Mouse (Mus musculus): ENCODE data around the gene Socs4. TPM values are rescaled to one million over a fixed set of nuclear protein-coding genes. Genes with fewer than 3 reads are reported as not detected.

The Socs4 gene
- polyA plus RNA-seq, 1 experiment from 2014 or later: 3.2 TPM

DNA sequence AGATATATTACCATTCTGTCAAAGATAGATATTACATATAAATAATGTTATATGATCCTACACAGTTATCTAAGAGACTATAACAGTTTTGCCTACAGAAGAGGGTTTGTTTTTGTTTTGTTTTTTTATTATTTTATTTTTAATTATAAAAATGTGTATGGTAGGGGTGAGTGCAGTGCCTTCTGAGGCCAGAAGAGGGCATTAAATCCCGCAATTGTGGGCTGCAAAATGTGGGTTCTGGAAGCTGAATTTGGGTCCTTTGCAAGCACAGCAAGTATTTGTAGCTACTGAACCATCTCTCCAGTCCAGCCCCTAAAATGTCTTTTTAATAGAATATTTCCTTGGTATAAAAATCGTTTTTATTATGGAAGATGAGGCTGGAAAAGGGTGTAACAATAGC, 2.3 kb downstream of the Socs4 start:
- H3K4me1 ChIP-seq (ENCODE audit: control insufficient read depth, insufficient read depth, low read length): peaks cover 13% of the 10 kb centered on the region
- no peak for ATAC-seq (ENCODE audit: low read depth)
- 82% methylated on average over 2 of the region's 2 CpGs for WGBS
- no peak overlapping the region for H3K9ac ChIP-seq (replicated peaks; ENCODE audit: low read depth, low read length)
- no peaks in the 10 kb centered on the region for H3K27me3 ChIP-seq (ENCODE audit: control insufficient read depth, insufficient read depth, low read length)
- H3K36me3 ChIP-seq (ENCODE audit: control insufficient read depth, insufficient read depth, low read length): no peaks in the 10 kb centered on the region
- no peak overlapping the region for H3K27ac ChIP-seq (ENCODE audit: low read depth, low read length)
- H3K4me2 ChIP-seq (ENCODE audit: low read depth, low read length): no peak overlapping the region
- no peak overlapping the region for H3K4me3 ChIP-seq (ENCODE audit: low read depth, low read length)
- no peaks in the 10 kb centered on the region for H3K9me3 ChIP-seq (ENCODE audit: control insufficient read depth, low read length)

DNA sequence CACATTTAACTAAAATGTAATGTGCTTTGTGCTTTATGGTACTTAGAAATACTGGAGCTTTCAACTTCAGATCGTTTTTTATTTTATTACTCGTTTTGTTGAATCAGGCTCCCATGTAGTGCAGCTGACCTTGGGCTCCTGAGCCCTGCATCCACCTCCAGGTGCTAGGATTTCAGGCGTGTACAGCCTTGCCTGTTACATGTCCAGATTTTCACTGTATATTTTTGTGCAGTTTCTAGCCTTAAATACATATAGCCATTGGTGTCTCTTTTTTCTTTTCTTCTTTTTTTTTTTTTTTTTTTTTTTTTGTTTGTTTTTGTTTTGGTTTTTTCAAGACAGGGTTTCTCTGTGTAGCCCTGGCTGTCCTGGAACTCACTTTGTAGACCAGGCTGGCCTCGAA, 4.8 kb downstream of the Socs4 start:
- Histone ChIP-seq H3K4me3 (ENCODE audit: low read depth, low read length) (no peak overlapping the region), H3K27ac (ENCODE audit: low read depth, low read length) (no peak overlapping the region), H3K36me3 (ENCODE audit: control insufficient read depth, insufficient read depth, low read length) (no peaks in the 10 kb centered on the region), H3K9ac (replicated peaks; ENCODE audit: low read depth, low read length) (no peak overlapping the region), H3K4me2 (ENCODE audit: low read depth, low read length) (no peak overlapping the region), H3K4me1 (ENCODE audit: control insufficient read depth, insufficient read depth, low read length) (peaks cover 8% of the 10 kb centered on the region), H3K9me3 (ENCODE audit: control insufficient read depth, low read length) (no peaks in the 10 kb centered on the region), H3K27me3 (ENCODE audit: control insufficient read depth, insufficient read depth, low read length) (no peaks in the 10 kb centered on the region)
- no peak for ATAC-seq (ENCODE audit: low read depth)
- 98% methylated on average over 4 of the region's 4 CpGs for WGBS

DNA sequence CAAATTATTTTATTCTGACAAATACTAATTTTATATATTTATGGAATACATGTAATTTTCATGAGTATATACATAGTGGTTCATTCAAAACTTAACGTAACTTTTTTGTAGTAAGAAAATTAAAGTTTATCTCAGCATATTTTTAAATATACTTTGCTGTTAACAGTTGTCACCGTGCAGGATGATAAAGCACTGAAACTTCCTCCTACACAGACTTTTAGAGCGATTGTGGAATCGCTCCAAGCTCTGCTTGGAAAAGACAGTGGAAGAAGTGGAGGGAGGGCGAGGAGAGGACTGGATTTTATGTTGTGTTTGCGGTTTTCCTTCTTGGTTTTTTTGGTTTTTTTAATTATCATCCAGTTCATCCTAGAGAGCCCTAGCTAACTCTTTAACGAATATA, 6.8 kb downstream of the Socs4 start:
- no peaks in the 10 kb centered on the region for H3K9me3 ChIP-seq (ENCODE audit: control insufficient read depth, low read length)
- no peak overlapping the region for H3K27ac ChIP-seq (ENCODE audit: low read depth, low read length)
- H3K4me1 ChIP-seq (ENCODE audit: control insufficient read depth, insufficient read depth, low read length): no peaks in the 10 kb centered on the region
- no peak overlapping the region for H3K9ac ChIP-seq (replicated peaks; ENCODE audit: low read depth, low read length)
- no peaks in the 10 kb centered on the region for H3K27me3 ChIP-seq (ENCODE audit: control insufficient read depth, insufficient read depth, low read length)
- H3K4me2 ChIP-seq (ENCODE audit: low read depth, low read length): no peak overlapping the region
- no peak for ATAC-seq (ENCODE audit: low read depth)
- 91% methylated on average over 7 of the region's 7 CpGs for WGBS
- no peak overlapping the region for H3K4me3 ChIP-seq (ENCODE audit: low read depth, low read length)
- no peaks in the 10 kb centered on the region for H3K36me3 ChIP-seq (ENCODE audit: control insufficient read depth, insufficient read depth, low read length)

- no peak overlapping the region for H3K27ac ChIP-seq (ENCODE audit: low read depth, low read length)
- H3K4me1 ChIP-seq (ENCODE audit: control insufficient read depth, insufficient read depth, low read length): no peaks in the 10 kb centered on the region
- H3K4me3 ChIP-seq (ENCODE audit: low read depth, low read length): no peak overlapping the region
- H3K9ac ChIP-seq (replicated peaks; ENCODE audit: low read depth, low read length): no peak overlapping the region
- H3K4me2 ChIP-seq (ENCODE audit: low read depth, low read length): no peak overlapping the region
- ATAC-seq (ENCODE audit: low read depth): no peak
- H3K9me3 ChIP-seq (ENCODE audit: control insufficient read depth, low read length): no peaks in the 10 kb centered on the region
- no peaks in the 10 kb centered on the region for H3K27me3 ChIP-seq (ENCODE audit: control insufficient read depth, insufficient read depth, low read length)
- WGBS: 94% methylated on average over 2 of the region's 2 CpGs
- 0 out of 2 replicates have a peak, but pooled peaks cover 6% of the 10 kb centered on the region for H3K36me3 ChIP-seq (ENCODE audit: control insufficient read depth, insufficient read depth, low read length)
These were observed 8.5 kb downstream of the Socs4 start for GRCm38 (mm10) chr14:47285271-47285670.

DNA sequence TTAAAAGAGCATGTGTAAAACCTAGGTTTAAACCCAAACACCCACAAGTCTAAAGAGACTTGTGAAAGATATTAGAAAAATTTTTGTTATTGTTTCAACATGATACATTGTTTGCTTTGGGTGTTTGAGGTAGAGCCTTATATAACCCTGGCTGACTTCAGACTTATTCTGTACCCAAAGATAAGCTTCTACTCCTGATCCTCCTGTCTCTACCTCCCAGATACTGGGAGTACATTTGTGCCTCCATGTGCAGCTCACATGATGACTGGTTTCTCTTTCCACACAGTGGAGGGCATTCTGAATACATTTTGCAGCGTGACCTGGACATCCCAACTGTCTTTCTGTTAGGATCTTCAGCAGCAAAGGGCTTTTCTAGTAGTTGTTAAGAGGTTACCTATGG, 9.5 kb downstream of the Socs4 start:
- Histone ChIP-seq H3K9me3 (ENCODE audit: control insufficient read depth, low read length) (no peaks in the 10 kb centered on the region), H3K4me1 (ENCODE audit: control insufficient read depth, insufficient read depth, low read length) (no peaks in the 10 kb centered on the region), H3K4me3 (ENCODE audit: low read depth, low read length) (no peak overlapping the region), H3K36me3 (ENCODE audit: control insufficient read depth, insufficient read depth, low read length) (0 out of 2 replicates have a peak, but pooled peaks cover 7% of the 10 kb centered on the region), H3K4me2 (ENCODE audit: low read depth, low read length) (no peak overlapping the region), H3K27me3 (ENCODE audit: control insufficient read depth, insufficient read depth, low read length) (no peaks in the 10 kb centered on the region), H3K9ac (replicated peaks; ENCODE audit: low read depth, low read length) (no peak overlapping the region), H3K27ac (ENCODE audit: low read depth, low read length) (no peak overlapping the region)
- ATAC-seq (ENCODE audit: low read depth): no peak
- WGBS: 85% methylated on average over 1 of the region's 1 CpGs

- no peaks in the 10 kb centered on the region for H3K9me3 ChIP-seq (ENCODE audit: control insufficient read depth, low read length)
- H3K27ac ChIP-seq (ENCODE audit: low read depth, low read length): no peak overlapping the region
- H3K27me3 ChIP-seq (ENCODE audit: control insufficient read depth, insufficient read depth, low read length): no peaks in the 10 kb centered on the region
- no peaks in the 10 kb centered on the region for H3K4me1 ChIP-seq (ENCODE audit: control insufficient read depth, insufficient read depth, low read length)
- no peak for ATAC-seq (ENCODE audit: low read depth)
- H3K9ac ChIP-seq (replicated peaks; ENCODE audit: low read depth, low read length): no peak overlapping the region
- 0 out of 2 replicates have a peak, but pooled peaks cover 7% of the 10 kb centered on the region for H3K36me3 ChIP-seq (ENCODE audit: control insufficient read depth, insufficient read depth, low read length)
- no peak overlapping the region for H3K4me2 ChIP-seq (ENCODE audit: low read depth, low read length)
- H3K4me3 ChIP-seq (ENCODE audit: low read depth, low read length): no peak overlapping the region
- WGBS: 88% methylated on average over 5 of the region's 5 CpGs
These were observed 10.3 kb downstream of the Socs4 start for GRCm38 (mm10) chr14:47287021-47287420.

GRCm38 (mm10) chr14:47291772-47292171, 15.0 kb downstream of the Socs4 start:
- no peak for ATAC-seq (ENCODE audit: low read depth)
- Histone ChIP-seq H3K36me3 (ENCODE audit: control insufficient read depth, insufficient read depth, low read length) (0 out of 2 replicates have a peak, but pooled peaks cover 7% of the 10 kb centered on the region), H3K4me2 (ENCODE audit: low read depth, low read length) (no peak overlapping the region), H3K9me3 (ENCODE audit: control insufficient read depth, low read length) (no peaks in the 10 kb centered on the region), H3K4me3 (ENCODE audit: low read depth, low read length) (no peak overlapping the region), H3K27me3 (ENCODE audit: control insufficient read depth, insufficient read depth, low read length) (no peaks in the 10 kb centered on the region), H3K9ac (replicated peaks; ENCODE audit: low read depth, low read length) (no peak overlapping the region), H3K4me1 (ENCODE audit: control insufficient read depth, insufficient read depth, low read length) (no peaks in the 10 kb centered on the region), H3K27ac (ENCODE audit: low read depth, low read length) (no peak overlapping the region)
- WGBS: 74% methylated on average over 1 of the region's 1 CpGs

GRCm38 (mm10) chr14:47294136-47294535, 17.4 kb downstream of the Socs4 start:
- no peaks in the 10 kb centered on the region for H3K27me3 ChIP-seq (ENCODE audit: control insufficient read depth, insufficient read depth, low read length)
- no peak overlapping the region for H3K27ac ChIP-seq (ENCODE audit: low read depth, low read length)
- 31% methylated on average over 4 of the region's 4 CpGs for WGBS
- no peak overlapping the region for H3K4me2 ChIP-seq (ENCODE audit: low read depth, low read length)
- 0 out of 2 replicates have a peak, but pooled peaks cover 7% of the 10 kb centered on the region for H3K36me3 ChIP-seq (ENCODE audit: control insufficient read depth, insufficient read depth, low read length)
- no peak overlapping the region for H3K9ac ChIP-seq (replicated peaks; ENCODE audit: low read depth, low read length)
- no peak overlapping the region for H3K4me3 ChIP-seq (ENCODE audit: low read depth, low read length)
- H3K4me1 ChIP-seq (ENCODE audit: control insufficient read depth, insufficient read depth, low read length): 0 out of 2 replicates have a peak, but pooled peaks cover 2% of the 10 kb centered on the region
- H3K9me3 ChIP-seq (ENCODE audit: control insufficient read depth, low read length): no peaks in the 10 kb centered on the region
- no peak for ATAC-seq (ENCODE audit: low read depth)

- Histone ChIP-seq H3K9me3 (ENCODE audit: control insufficient read depth, low read length) (no peaks in the 10 kb centered on the region), H3K36me3 (ENCODE audit: control insufficient read depth, insufficient read depth, low read length) (no peaks in the 10 kb centered on the region), H3K9ac (replicated peaks; ENCODE audit: low read depth, low read length) (no peak overlapping the region), H3K27me3 (ENCODE audit: control insufficient read depth, insufficient read depth, low read length) (no peaks in the 10 kb centered on the region), H3K27ac (ENCODE audit: low read depth, low read length) (no peak overlapping the region), H3K4me1 (ENCODE audit: control insufficient read depth, insufficient read depth, low read length) (peaks cover 13% of the 10 kb centered on the region; the same call in 1 of the 2 replicates), H3K4me3 (ENCODE audit: low read depth, low read length) (no peak overlapping the region), H3K4me2 (ENCODE audit: low read depth, low read length) (no peak overlapping the region)
- ATAC-seq (ENCODE audit: low read depth): no peak
- 83% methylated on average over 2 of the region's 2 CpGs for WGBS
These were observed 19.5 kb downstream of the Socs4 start for GRCm38 (mm10) chr14:47296232-47296631.

Data from neural tube, embryonic 14.5 days (tissue).